Mouse (Mus musculus) liver, postnatal 0 days (tissue): ENCODE measurements around the gene Mbtd1. TPM values are rescaled to one million over a fixed set of nuclear protein-coding genes. Genes with fewer than 3 reads are reported as not detected.

ENCODE experiments used
- ATAC-seq: fragments of 200-750 bp; cut with Nextera tagmentation; 2 replicates; pipeline ENCODE4 v1.8.0; 2017; ENCODE audit warnings: mild to moderate bottlenecking, moderate library complexity
- DNase-seq: peaks from one replicate; pipeline ENCODE4 v3.0.0-alpha.2; 2016
- H3K27ac ChIP-seq: fragments of 300-500 bp; sonication (generic); 2 replicates; pipeline ENCODE4 v1.5.1; 2014; ENCODE audit warnings: antibody characterized with exemption, moderate library complexity, mild to moderate bottlenecking, low read depth
- H3K27me3 ChIP-seq: fragments of 300-500 bp; sonication (generic); 2 replicates; pipeline ENCODE4 v1.6.1; 2014; ENCODE audit warnings: low read length, control low read depth, mixed read lengths; ENCODE audit not compliant: insufficient read depth
- H3K36me3 ChIP-seq: fragments of 300-500 bp; sonication (generic); replicated peaks from 2 replicates; pipeline ENCODE4 v1.6.1; 2014; ENCODE audit warnings: mild to moderate bottlenecking, control low read depth, low read length, moderate library complexity, mixed read lengths; ENCODE audit not compliant: insufficient read depth
- H3K4me1 ChIP-seq: fragments of 300-500 bp; sonication (generic); 2 replicates; pipeline ENCODE4 v1.6.1; 2014; ENCODE audit warnings: antibody characterized with exemption, mild to moderate bottlenecking, control low read depth; ENCODE audit not compliant: insufficient read depth
- H3K4me2 ChIP-seq: fragments of 300-500 bp; sonication (generic); 2 replicates; pipeline ENCODE4 v1.6.1; 2014; ENCODE audit warnings: low read depth, mild to moderate bottlenecking, low read length, moderate library complexity, mixed read lengths
- H3K4me3 ChIP-seq: fragments of 300-500 bp; sonication (generic); 2 replicates; pipeline ENCODE4 v1.5.1; 2014; ENCODE audit warnings: low read depth, low read length
- H3K9ac ChIP-seq: fragments of 300-500 bp; sonication (generic); replicated peaks from 2 replicates; pipeline ENCODE4 v1.6.1; 2014; ENCODE audit warnings: mild to moderate bottlenecking, moderate library complexity
- H3K9me3 ChIP-seq: fragments of 300-500 bp; sonication (generic); 2 replicates; pipeline ENCODE4 v1.6.1; 2016; ENCODE audit warnings: mild to moderate bottlenecking, control low read depth, low read length, mixed read lengths
- CTCF ChIP-seq: sonication (generic); IDR thresholded peaks from 2 replicates; pipeline ENCODE4 v1.5.1; 2016; ENCODE audit warnings: antibody characterized with exemption, low read depth
- EP300 ChIP-seq: IDR thresholded peaks from 2 replicates; pipeline ENCODE4 v1.6.1; 2016; ENCODE audit warnings: antibody characterized with exemption, low read depth, mild to moderate bottlenecking
- WGBS: fragments of 180-500 bp; shearing (Covaris S2); extraction: QIAGEN DNeasy Blood & Tissue Kit; methylation state at CpG from one replicate; pipeline ENCODE4 v1.1.7; 2014; ENCODE audit not compliant: insufficient replicate concordance; 5-methylcytosine and 5-hydroxymethylcytosine counted together
- polyA plus RNA-seq: library from polyadenylated mRNA; unstranded; fragments of >200 nt; fragmentation: Nextera tagmentation; extraction: Ambion mirVana; gene quantifications from 2 replicates; pipeline ENCODE4 v1.2.1, GENCODE M21; 2015

Gene Mbtd1
- polyA plus RNA-seq, 1 experiment from 2014 or later = 5.2 TPM

DNA sequence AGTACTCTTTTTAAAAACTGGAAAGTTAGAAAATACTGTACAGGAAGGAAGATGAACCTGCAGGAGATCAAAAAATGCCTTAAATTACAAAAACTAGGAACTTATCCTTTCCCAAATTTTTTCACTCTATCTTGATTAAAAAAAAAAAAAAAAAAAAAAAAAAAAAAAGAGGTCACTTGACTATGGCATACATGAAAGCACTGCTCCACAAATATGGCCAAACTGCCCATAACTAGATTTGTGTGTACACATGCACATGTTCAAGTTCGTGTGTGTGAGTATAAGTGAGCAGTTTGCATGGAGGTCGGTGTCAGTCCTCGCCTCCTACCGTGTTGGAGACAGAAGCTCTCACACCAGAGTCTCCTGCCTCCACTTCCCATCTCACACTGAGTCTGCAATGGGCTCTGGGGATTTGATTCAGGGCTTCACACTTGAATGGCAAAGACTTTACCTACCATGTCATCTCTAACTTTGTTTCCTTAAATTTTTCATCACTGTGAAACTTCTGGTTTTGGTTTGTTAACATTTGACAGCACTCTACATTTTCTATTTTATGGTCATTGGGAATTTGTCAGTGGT is 23.5 kb upstream of the Mbtd1 start:
- Histone ChIP-seq H3K4me1 (no peaks in the 10 kb centered on the region), H3K9ac (no peak overlapping the region), H3K27ac (no peak overlapping the region), H3K9me3 (no peaks in the 10 kb centered on the region), H3K27me3 (no peaks in the 10 kb centered on the region), H3K36me3 (peaks cover 36% of the 10 kb centered on the region), H3K4me2 (no peak overlapping the region), H3K4me3 (no peak overlapping the region)
- DNase-seq (no peak), ATAC-seq (no peak)
- 83% methylated on average over 4 of the region's 4 CpGs for WGBS
- TF ChIP-seq CTCF (no peak), EP300 (no peak)

DNA sequence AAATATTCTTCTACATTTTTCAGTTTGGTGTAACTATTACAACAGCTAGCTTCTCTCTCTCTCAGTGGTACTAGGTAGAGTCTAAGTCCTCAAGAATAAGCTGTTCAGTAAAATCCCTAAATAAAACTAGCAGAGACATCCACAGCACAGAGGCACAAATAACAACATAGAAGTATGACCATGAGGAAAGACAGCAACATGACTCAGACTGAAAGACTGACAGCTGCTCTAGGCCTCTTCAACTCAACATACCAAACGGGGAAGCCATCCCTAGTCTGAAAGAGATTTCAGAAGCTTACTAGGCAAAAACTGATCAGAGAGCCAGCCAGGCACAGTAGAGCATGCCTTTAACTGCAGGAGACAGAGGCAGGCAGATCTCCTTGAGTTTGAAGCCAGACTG is 23.0 kb upstream of the Mbtd1 start:
- ATAC-seq (no peak), DNase-seq (no peak)
- no peak overlapping the region for H3K4me3 ChIP-seq
- 68% methylated on average over 1 of the region's 1 CpGs for WGBS
- no peak overlapping the region for H3K27ac ChIP-seq
- H3K9ac ChIP-seq = no peak overlapping the region
- no peaks in the 10 kb centered on the region for H3K27me3 ChIP-seq
- no peaks in the 10 kb centered on the region for H3K4me1 ChIP-seq
- H3K4me2 ChIP-seq = no peak overlapping the region
- no peaks in the 10 kb centered on the region for H3K9me3 ChIP-seq
- peaks cover 41% of the 10 kb centered on the region for H3K36me3 ChIP-seq
- no peak for TF ChIP-seq EP300
- no peak for TF ChIP-seq CTCF

DNA sequence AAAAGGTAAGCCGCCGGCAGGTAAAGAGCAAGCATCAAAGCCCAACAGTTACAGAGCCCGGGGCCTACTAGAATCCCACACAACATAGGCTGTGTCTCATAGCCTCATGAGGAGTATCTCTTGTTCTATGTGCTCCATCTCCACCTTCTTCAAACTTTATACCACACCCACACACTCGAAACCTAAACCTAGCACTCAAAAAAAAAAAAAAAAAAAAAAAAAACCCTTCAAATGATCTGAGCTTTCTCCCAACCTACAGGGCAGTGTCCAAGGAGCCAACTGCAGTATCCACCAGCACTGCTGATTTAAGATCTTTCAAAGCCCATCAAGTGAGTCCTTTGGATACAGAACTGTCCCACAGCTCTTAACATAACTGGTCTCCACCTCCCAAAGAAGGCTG is 1.6 kb upstream of the Mbtd1 start:
- Histone ChIP-seq H3K4me3 (peak overlapping the region; percentile 96), H3K36me3 (peaks cover 31% of the 10 kb centered on the region), H3K9ac (peak overlapping the region; percentile 97), H3K4me2 (peak overlapping the region; percentile 99), H3K9me3 (no peaks in the 10 kb centered on the region), H3K4me1 (peaks cover 17% of the 10 kb centered on the region), H3K27me3 (no peaks in the 10 kb centered on the region), H3K27ac (no peak overlapping the region)
- no peak for DNase-seq
- TF ChIP-seq EP300 (no peak), CTCF (no peak)
- no peak for ATAC-seq
- WGBS = 75% methylated on average over 4 of the region's 4 CpGs

DNA sequence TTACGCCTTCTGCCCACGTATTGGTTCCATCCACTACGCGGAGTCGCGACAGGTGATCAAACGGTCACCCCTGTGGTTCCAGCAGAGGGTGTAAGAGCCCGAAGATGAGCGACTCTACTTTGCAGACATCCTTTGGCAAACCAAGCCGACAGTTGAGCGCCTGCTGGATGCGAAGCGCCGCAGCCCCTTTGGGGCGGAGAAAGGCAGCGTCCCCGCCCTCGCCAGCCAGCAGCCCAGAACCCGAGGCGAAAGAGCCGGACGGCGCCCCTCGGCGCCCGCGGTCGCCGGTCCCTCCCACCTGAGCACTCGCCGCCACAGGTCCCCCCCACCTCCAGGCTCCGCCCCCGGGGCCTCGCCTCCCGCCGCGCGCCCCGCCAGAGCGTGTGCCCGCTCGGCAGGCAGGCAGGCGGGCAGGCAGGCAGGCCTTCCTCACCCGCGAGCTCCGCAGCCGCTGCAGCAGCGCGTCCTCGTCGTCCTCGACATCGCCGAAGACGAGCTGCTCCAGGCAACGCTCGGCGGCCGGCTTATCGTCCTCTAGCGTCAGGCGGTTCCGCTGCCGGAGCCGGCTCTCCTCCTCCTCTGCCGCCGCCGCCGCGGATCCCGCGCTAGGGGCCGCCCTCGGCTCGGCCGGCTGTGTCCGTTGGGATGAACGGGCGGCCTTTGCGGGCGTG is 616 bp upstream of the Mbtd1 start:
- peak overlapping the region; percentile 97 for H3K9ac ChIP-seq
- DNase-seq (peak; percentile 85), ATAC-seq (peak; percentile 70)
- WGBS = under 1% methylated on average over 68 of the region's 81 CpGs
- peak overlapping the region; percentile 96 for H3K4me3 ChIP-seq
- H3K36me3 ChIP-seq = peaks cover 22% of the 10 kb centered on the region
- H3K9me3 ChIP-seq = no peaks in the 10 kb centered on the region
- H3K27me3 ChIP-seq = no peaks in the 10 kb centered on the region
- H3K4me2 ChIP-seq = peak overlapping the region; percentile 99
- H3K27ac ChIP-seq = peak overlapping the region; percentile 97
- TF ChIP-seq CTCF = peak; percentile 50
- TF ChIP-seq EP300 = no peak
- peaks cover 17% of the 10 kb centered on the region for H3K4me1 ChIP-seq

DNA sequence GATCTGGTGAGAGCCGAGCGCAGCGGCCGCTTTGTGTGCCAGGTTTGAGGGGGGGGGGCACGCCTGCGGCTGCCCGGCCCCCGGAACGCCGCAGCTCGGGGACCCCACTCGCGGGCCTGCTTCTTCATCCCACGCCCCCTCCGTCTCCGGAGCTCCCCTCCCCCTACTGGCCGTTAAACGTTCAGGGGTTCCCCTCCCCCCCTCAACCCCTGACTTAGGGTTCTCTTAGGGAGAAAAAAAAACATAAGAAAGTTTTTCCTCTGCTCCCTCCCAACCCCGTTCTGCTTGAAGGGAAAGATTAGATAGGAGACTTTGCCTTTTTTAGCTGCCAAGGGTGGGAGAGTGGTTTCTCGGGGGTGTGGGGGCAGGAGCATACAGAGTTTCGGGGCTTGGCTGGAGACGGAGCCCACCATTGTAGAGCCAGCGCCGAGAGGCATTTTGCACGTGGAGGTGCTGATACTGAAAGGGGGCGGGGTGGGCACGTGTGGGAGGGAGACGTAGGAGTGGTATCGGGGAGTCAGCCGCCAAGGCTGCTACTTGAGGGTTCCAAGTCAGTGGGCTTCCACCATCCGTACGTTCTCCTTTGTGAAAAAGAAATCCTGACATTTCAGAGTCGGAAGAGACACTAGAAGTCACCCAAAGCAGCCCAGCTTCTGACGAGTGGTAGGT is 893 bp downstream of the Mbtd1 start:
- DNase-seq (peak; percentile 62), ATAC-seq (no peak)
- Histone ChIP-seq H3K4me3 (peak overlapping the region; percentile 96), H3K4me1 (peaks cover 17% of the 10 kb centered on the region), H3K36me3 (peaks cover 10% of the 10 kb centered on the region), H3K27ac (peak overlapping the region; percentile 97), H3K9me3 (no peaks in the 10 kb centered on the region), H3K27me3 (no peaks in the 10 kb centered on the region), H3K4me2 (peak overlapping the region; percentile 99), H3K9ac (peak overlapping the region; percentile 97)
- WGBS = under 1% methylated on average over 34 of the region's 34 CpGs
- 0 out of 2 replicates have a peak, but pooled peaks have one; percentile 11 for TF ChIP-seq CTCF
- no peak for TF ChIP-seq EP300

DNA sequence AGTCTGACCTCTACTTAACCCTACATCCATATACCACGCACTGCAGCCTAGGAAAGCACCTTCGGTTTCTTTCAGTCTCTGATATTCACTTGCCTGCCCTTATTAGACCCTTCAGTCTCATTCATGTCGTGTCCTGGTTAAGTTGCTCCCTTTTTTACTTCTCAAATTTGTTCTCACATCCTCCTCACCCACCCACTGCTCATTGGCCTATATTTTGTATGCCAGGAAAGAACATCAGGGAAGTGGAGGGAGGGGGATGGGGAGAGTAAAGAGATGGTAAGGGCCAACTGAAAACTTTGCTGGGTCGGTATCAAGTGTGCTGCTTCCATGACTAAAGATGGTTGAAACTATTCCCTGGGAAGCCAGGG is 1.4 kb downstream of the Mbtd1 start:
- Histone ChIP-seq H3K27ac (peak overlapping the region; percentile 97), H3K4me1 (peaks cover 17% of the 10 kb centered on the region), H3K4me2 (peak overlapping the region; percentile 99), H3K9me3 (no peaks in the 10 kb centered on the region), H3K36me3 (peaks cover 7% of the 10 kb centered on the region), H3K9ac (peak overlapping the region; percentile 97), H3K4me3 (peak overlapping the region; percentile 96), H3K27me3 (no peaks in the 10 kb centered on the region)
- ATAC-seq (no peak), DNase-seq (no peak)
- TF ChIP-seq EP300 = no peak
- TF ChIP-seq CTCF = no peak
- WGBS = 6% methylated on average over 4 of the region's 4 CpGs
